Mouse (Mus musculus) gastrocnemius, postnatal 25 days (tissue): Measurements from ENCODE around the gene Etv6. TPM values are rescaled to one million over a fixed set of nuclear protein-coding genes. Genes with fewer than 3 reads are reported as not detected.
A peak's percentile ranks its signal among the peaks of the same experiment; 100 is the strongest.

Experiments
- DNase-seq: peaks from one replicate; pipeline ENCODE4 v3.0.0; 2022
- total RNA-seq, 2 experiments: library from RNA; stranded (reverse); gene quantifications; 1 replicate in 1 of 2; 2 replicates in 1 of 2; pipeline ENCODE4 v1.2.3; 2021

The Etv6 gene
- total RNA-seq, 2 experiments from 2014 or later: 7.5 to 9.4 TPM

GRCm38 (mm10) chr6:134075031-134075430 is 39.5 kb downstream of the Etv6 start:
- no peak for DNase-seq

GRCm38 (mm10) chr6:134078016-134078415 is 42.5 kb downstream of the Etv6 start:
- DNase-seq: no peak

DNA sequence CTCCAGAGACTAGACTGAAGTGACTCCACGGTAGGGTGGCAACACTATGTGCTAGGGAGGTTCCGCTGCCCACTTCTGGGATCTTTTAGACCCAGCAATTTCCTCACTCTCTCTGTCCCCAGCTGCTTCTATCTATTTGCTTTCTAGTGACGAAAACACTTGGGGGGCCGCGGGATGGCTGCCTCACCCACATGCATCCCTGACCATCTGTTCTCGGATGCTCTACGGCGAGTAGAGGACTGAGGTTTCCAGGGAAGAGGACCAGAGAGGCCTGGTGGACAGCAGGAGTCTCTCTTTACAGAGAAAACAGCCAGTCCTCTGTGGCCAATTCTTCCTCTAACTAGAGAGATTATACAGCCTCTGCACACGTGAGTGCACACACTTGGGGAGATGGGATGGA is 43.6 kb downstream of the Etv6 start:
- DNase-seq: no peak

DNA sequence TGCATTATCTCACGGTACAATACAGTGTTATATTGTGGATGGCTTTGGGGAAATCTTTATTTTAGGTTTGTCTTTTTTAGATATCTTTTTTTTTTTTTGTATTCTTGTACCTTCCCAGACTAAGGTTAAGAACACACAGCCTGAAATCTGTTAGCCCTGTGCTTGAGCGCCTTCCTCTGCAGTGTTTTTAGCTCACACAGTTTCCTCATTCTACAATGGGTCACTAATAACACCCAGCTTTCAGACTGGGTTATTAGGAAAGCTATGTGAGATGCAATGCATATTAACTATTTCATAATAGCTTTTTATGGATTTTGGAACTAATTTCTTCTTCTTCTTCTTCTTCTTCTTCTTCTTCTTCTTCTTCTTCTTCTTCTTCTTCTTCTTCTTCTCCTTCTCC is 44.1 kb downstream of the Etv6 start:
- no peak for DNase-seq

DNA sequence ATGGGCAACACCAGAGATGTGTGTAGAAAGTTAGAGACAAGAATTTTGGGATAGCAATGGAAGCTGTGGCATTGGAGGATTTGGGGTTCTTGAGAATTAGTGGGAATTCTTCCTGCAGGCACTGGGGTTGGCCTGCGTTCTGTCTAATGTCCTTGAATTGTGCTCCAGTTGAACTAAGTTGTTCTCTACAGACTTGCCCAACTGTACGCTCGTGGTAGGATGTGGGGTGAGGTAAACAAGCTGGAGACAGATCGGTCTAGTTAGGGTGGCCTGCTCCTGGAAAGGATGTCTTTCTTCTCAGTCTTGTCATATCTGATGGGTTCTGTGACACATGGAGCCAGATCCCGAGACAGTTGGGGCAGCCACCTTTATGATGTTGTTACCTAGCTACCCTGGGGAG is 45.4 kb downstream of the Etv6 start:
- DNase-seq: no peak

- no peak for DNase-seq
Measured at GRCm38 (mm10) chr6:134082229-134082920, 46.9 kb downstream of the Etv6 start.

DNA sequence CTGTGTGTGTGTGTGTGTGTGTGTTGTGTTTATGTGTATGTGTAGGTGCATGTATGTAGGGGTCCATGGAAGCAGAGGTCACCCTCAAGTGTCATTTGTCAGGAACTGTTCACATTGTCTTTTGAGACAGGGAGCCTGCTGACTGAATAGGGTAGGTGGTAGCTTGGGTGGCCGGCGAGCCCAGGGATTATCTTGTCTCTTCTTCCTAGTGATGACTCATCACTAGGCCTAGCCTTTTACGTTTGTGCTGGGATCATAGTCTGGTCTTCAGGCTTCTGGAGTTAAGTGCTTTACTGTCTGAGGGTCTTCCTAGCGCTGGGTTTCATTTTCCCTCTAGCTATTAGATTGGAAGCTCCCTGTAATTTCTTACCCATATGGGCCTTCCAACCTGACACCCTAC is 47.9 kb downstream of the Etv6 start:
- DNase-seq: no peak

DNA sequence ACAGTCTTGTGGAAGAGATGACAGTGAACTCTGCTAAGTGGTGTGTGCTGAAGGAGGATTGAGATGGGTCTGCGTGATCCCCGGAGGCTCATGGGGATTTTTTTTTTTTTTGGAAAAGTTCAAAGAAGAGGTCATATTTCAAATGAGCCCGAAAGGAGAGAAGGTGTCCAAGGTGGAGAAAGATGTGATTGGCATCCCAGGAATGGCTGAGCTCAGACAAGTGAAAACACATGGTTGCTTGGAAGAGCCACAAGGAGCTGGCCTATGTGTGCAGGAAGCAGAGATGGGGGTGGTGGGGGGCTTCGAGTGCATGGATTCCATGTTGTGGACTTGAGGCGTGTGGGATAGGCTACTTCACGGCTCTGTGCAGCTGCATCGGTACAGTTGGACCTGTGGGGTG is 50.9 kb downstream of the Etv6 start:
- no peak for DNase-seq

DNA sequence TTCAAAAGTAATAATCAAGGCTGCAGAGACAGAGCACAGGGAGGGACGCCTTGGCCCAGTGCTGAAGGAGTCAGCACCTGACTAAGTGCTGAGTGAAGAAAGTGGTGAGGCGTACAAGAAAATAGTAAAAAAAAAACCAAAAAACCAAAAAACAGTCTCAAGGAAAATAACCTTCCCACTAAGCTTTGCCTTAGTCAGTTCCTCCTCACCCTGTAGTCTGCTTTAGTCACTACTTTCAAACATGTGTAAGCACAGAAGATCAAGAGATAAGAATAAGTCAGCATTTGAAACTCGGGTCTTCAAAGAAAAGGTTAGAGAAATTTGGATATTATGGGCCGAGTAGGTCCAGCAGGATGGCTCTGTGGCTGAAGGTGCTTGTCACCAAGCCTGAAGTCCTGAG is 52.2 kb downstream of the Etv6 start:
- DNase-seq: no peak

- peak; percentile 28 for DNase-seq
Measured at GRCm38 (mm10) chr6:134089671-134090377, 54.3 kb downstream of the Etv6 start.

DNA sequence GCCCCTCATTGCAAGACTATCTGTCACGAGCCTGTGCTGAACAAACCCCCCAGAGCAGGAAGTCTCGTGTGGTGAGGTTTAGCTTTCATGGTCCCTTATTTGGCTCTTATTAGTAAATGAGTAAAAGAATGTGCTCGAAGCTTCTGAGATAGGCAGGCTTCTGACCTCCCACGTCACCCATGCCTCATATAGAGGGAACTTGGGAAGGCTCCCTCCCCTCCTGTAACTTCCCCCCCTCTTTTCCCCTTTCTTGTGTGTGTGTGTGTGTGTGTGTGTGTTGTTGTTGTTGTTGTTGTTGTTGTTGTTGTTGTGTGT is 54.8 kb downstream of the Etv6 start:
- no peak for DNase-seq

DNA sequence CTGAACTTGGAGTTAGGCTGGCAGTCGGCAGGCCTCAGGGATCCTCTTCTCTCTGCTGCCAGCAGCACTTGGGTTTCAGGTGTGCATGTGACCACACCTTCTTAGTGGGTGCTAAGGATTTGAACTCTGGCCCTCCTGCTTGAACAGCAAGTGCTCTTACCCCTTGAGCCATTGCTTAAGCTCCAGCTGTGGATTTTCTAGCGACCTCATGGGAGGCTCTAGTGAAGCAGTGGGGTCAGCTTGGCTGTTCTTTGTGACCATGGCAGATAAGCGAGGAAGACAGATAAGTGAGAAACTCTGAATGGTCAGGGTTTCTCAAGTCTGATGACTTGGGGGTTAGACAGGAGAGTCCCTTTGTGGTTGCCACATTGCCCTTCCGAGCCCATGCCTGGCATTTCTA is 55.4 kb downstream of the Etv6 start:
- no peak for DNase-seq

- DNase-seq: no peak
Measured at GRCm38 (mm10) chr6:134091398-134091801, 55.9 kb downstream of the Etv6 start.

- DNase-seq: no peak
Measured at GRCm38 (mm10) chr6:134094066-134094465, 58.6 kb downstream of the Etv6 start.

DNA sequence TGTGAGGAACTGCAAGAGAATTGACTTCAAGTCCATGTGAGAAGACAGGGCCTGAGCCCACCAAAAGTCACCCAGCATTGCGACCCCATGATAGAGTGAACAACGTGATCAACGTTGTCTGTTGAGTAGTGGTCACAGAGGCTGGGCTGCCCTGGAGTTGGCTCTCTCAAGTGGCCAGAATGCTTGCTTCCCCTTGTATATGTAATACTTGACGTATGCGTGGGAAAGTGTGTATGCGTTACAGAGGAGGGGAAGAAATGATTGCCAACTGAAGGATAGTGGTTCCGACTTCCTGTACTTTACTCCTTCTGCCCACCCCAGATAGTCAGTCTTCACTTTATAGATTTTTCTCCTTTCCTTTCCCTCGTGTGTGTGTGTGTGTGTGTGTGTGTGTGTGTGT is 59.1 kb downstream of the Etv6 start:
- no peak for DNase-seq

- DNase-seq: no peak
Measured at GRCm38 (mm10) chr6:134095582-134095981, 60.1 kb downstream of the Etv6 start.

GRCm38 (mm10) chr6:134099976-134100743 is 64.7 kb downstream of the Etv6 start:
- DNase-seq: no peak

DNA sequence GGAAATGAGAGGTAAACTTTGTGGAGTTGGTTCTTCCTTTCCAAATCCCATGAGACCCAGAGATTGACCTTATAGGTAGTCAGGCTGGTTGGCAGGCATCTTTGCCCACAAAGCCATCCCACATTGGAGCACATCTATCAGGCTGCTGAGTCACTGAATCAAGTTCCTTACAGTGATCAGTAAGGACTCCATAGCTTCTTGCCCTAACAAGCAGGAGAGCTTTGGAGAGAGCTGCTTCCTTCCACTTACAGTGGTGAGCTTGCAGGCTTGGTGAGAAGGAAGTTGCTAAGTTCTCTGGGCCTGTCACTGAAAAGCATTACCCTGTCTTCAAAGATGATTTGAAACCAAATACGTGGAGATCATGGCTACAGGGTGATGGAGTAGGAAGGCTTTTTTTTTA is 66.9 kb downstream of the Etv6 start:
- no peak for DNase-seq

GRCm38 (mm10) chr6:134103519-134103918 is 68.0 kb downstream of the Etv6 start:
- DNase-seq: no peak

DNA sequence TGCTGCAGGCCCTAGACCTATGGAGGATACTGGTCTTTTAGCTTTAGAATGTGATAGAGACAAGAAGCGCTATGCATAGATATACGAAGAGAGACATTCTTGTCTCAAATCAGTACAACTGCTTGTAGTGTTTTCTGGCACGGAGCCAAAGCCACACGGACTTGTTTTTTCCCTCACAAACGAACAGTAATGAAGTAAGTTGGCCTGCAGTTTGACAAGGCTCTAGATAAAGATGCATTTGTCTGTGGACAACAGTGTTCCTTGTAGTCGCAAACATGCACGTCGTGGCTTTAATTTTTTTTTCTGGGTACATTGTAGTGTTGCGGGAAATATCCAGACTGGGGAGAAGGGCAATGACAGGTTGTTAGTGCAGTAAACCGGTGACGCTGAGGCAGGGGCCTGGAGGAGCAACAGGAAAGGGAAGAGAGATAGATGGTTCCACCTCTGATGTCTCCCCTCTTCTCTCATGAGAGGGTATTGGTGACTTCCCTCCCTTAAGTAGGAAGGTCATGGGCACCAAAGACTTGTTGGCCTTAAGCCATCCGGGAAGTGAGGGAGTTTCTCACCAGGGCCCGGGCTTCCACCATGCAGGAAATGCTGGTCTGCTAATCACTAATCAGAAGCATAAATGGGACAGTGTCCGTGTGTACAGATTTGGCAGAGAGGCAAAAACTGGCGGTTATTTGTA is 70.2 kb downstream of the Etv6 start:
- no peak for DNase-seq

- DNase-seq: no peak
Measured at GRCm38 (mm10) chr6:134107696-134108095, 72.2 kb downstream of the Etv6 start.

- no peak for DNase-seq
Measured at GRCm38 (mm10) chr6:134109675-134110074, 74.2 kb downstream of the Etv6 start.

GRCm38 (mm10) chr6:134110206-134110605 is 74.7 kb downstream of the Etv6 start:
- no peak for DNase-seq
